Mouse (Mus musculus) neural tube, embryonic 10.5 days (tissue): ENCODE results near the gene Cgref1.

ENCODE experiments used
- DNase-seq: peaks from one replicate; pipeline ENCODE4 v3.0.0-alpha.2; 2017; ENCODE audit warnings: low spot score; ENCODE audit errors: extremely low spot score

Cgref1 gene

DNA sequence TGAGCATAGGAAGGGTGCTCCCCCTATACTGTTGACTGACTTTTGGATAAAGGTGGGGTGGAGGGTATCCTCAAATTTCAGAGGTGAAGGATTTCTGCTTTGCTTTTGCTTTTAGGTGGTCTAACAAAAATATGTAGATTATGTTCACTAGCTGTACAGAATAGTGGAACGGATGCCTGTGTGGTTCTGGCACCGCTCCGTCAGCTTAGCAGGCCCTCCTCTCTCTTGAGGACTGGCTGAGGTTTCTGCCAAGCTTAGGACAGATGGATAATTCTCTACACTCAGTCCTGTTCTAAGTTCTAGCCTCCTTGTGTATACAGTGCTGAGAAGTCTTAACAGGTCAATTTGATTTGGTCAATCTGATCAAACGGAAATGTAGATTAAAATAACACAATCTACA is 5.1 kb upstream of the Cgref1 start:
- no peak for DNase-seq

GRCm38 (mm10) chr5:30949654-30950326 is 4.4 kb upstream of the Cgref1 start:
- DNase-seq: peak; percentile 93

GRCm38 (mm10) chr5:30948620-30949019 is 3.2 kb upstream of the Cgref1 start:
- no peak for DNase-seq

GRCm38 (mm10) chr5:30944344-30944743 is 1.0 kb downstream of the Cgref1 start:
- no peak for DNase-seq

DNA sequence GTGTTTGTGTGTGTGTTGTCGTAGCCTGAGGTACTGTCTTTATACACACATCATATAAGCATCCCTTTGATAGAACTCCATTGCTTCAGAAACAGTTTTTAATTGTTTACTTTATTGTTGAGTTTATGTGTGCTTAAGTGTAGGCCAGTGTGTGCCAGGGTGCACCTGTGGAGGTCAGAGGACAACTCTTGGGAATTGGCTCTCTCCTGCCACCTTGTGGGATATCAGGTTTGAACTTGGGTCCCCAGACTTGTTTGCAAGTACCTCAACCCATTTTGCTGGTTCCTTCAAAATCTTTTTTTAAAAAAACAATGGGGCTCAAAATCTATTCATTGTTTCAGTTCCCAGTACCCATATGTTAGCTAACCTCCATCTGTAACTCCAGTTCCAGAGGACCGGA is 2.4 kb downstream of the Cgref1 start:
- no peak for DNase-seq

- DNase-seq: no peak
Measured at GRCm38 (mm10) chr5:30934725-30935461, 10.5 kb downstream of the Cgref1 start.

- no peak for DNase-seq
Measured at GRCm38 (mm10) chr5:30933705-30934104, 11.7 kb downstream of the Cgref1 start.

DNA sequence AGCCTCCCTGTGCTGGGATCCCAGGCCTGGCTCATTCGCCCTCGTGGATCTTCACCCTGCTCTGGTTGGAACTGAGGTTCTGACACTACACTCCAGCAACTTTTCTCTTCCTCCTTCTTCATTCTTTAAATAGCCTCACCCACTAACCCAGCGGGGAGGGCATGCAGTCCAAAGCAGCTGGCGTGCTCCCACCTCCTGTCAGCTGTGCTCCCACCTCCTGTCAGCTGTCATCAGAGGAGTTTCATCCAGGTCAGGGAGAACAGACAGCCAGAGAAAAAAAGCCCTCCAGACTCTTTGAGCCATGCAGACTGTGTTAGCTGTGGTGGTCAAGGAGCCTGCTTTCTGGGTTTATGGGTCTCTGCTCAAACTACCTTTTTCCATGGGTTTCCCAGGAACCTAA is 14.0 kb downstream of the Cgref1 start:
- DNase-seq: no peak

- no peak for DNase-seq
Measured at GRCm38 (mm10) chr5:30930846-30931245, 14.5 kb downstream of the Cgref1 start.

DNA sequence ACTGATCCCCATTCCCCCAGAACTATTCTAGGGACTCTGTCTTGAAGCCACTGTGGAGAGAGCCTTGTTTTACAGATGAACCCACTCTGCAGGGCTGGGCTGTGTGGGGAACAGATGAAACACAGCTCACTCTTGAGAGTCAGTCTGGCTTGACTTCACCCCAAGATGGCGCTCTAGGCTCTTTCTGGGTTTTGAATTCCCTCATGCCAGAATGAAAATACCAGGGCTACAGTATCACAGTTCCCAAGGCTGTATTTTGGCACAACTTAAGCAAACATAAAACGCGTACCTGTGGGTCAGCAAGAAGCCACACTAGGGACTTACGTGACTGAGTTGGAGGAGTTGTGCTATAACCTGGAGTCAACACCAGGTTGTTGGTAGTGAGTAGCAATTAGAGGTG is 15.3 kb downstream of the Cgref1 start:
- DNase-seq: peak; percentile 42

DNA sequence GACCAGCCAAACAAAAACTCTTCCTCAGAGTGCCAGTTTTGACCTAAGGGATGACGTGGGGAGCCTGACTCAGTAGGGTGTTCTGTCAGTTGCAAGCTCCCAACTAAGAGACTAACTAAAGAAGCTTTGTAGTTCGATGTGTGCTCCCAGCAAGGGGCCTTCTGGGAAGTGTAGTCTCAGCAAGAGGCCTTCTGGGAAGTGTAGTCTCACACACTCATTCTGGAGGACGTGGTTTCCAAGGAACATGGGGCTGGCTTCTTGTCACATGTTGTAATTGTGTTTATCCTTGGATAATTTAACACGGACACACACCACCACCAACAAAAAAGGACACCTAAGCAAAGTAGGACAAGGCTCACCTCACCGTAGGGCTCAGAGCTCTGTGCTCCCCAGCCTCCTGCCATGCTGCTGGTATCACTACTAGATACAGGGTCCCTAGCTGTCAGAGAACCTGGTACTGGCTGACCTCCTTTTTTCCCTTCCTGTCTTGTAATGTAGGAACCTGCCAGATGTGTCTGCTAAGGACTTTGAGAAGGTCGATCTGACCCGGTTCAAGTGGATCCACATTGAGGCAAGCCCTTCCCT is 17.4 kb downstream of the Cgref1 start:
- no peak for DNase-seq

DNA sequence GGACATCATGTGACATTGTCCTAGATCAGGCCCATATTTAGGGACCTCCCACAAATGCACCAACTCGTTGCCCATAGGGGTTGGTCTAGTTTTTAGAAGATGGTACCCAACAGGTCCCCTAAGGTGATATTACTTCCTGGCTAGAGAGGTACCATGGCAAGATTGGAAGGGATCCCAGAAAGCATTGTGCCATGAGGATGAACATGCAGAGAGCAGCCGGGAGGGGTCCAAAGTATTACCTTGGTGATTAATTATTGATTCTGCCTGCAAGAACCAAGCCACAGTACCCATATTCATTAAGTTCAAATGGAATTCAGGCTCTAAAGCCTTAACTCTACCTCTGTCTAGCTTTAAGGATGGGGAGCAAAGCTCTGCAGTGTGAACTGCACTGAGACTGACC is 19.3 kb downstream of the Cgref1 start:
- no peak for DNase-seq

DNA sequence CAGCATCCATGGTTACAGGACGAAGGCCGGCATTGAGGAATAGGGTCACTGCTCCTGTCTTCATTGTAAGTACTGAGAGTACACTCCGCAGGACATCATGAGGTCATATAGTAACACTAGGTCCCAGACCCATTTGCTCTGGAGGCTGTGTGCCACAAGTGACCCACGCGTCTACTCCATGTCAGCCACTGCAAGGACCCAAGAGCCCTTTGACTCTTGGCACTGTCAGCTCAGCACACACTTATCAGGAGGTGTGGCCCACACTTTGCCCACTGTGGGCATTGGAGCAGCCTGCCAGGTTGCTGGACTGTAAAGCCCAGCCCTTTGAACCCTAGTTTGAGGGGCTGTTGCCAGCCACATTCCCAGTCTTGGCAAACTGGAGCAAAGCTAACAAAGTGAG is 20.2 kb downstream of the Cgref1 start:
- no peak for DNase-seq

DNA sequence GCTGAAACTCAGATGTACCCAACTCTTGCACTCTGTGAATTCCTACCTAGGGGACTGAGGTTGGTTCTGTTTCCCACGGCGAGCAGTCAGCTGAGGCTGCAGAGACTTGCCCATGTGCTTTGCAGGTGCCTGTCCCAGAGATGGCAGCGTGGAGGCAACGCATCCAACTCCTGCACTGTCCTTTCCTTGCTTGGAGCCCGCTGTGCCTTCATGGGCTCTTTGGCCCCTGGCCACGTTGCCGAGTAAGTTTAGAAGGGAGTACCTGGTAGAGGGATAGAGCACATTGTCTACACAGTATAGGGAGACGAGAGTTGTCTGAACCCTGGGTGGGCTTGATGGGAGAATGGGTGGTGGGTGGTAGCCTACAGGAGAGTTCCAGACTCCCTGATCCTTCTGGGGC is 20.8 kb downstream of the Cgref1 start:
- no peak for DNase-seq

DNA sequence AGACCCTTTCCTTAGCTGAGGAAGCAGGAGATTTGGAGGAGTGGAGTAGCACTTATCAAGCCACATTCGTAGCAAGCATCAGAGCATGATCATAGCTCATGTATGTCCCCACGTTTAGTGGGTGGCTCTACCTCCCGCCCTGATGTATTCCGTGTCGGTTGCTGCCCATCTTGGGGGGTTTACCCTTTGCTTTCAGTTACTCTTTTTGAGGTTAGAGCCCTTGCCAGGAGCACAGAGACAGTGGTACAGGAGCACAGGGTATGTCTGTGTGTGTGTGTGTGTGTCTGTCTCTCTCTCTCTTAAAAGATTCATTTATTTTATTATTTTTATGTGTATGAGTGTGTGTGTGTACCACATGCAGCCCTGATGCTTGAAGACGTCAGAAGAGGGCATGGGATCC is 22.3 kb downstream of the Cgref1 start:
- no peak for DNase-seq

GRCm38 (mm10) chr5:30922581-30923041 is 22.8 kb downstream of the Cgref1 start:
- no peak for DNase-seq

DNA sequence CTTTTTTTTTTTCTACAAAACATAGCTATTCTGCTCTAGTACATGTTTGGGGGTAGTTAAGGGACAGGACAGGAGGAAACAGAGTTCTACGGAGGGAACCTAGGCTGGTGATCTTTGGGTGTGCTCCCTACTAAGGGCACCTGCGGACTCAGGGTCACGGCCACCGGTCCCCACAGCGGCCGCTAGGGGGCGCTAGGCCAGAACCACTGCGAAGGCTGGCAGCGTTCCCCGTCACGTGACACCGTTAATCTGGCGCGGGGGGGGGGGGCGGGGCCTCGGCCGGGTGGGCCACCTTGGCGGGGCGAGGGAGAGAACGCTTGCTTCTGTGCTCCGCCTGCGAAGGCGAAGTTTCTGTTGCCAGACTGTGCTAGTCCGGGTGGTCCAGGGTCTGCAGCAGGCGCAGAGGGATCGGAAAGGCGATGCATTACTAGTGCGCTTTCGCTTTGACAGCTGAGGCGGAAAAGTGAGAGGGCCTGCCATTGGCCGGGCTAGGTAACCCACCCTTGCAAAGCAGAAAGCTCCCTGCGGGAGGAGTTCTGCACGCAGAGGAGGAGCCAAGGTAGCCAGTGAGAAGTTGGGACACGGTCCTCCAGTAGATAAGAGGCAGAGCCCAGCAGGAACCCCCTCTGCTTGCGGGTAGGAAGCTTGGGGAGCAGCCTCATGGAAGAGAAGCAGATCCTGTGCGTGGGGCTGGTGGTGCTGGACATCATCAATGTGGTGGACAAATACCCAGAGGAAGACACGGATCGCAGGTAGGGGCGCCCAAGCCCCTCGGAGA is 23.9 kb downstream of the Cgref1 start, which contains the start of gene Khk:
TSS of gene Khk (plus strand) at position 176 of the 778 bp plus-strand sequence.
- peak; percentile 96 for DNase-seq

DNA sequence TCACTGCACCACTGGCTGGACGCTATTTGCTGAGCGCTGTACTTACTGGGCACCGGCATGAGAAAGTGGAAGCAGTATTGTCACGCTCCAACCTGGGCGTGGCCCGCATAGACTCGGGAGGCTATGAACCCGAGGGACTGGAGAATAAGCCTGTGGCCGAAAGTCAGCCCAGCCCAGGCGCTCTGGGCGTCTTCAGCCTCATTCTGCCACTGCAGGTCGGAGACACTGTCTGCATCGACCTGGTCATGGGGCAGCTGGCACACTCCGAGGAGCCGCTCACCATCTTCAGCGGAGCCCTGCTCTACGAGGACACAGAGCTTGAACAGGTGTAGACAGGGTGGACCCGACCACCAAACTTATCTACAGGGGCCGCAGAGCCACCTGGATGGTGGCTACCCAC is 24.8 kb downstream of the Cgref1 start:
- no peak for DNase-seq

DNA sequence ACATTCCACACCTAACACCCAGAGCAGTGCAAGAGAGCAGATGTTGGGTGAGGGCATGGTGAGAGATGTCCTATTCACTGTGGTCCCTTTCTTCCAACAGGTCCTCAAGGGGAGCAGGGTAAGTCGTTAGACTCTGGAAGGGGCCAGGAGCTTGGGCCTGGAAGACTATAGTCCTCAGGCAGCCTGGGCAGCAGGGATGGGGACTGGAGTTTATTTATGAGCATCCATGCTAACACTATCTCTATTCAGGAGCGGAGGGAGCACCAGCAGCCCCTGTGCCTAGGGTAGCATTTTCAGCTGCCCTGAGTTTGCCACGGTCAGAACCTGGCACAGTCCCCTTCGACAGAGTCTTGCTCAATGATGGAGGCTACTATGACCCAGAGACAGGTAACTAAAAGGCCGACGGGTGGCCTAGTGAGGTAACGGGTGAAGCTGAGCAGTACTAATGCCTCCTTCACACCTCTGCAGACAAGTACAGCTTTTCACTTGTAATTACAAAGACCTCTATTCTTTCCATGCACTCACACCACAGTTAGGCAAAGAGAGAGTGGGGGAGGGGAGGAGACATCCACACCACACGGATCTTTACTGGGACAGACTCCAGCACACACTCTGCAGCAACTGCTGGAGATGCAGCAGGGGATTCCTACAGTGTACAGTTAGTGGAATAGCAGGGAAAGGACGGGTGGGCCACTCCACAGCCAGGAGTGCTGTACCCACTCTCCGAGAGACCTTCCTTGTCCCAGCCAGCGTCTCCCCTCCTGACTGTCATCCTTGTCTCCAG is 25.4 kb downstream of the Cgref1 start:
- no peak for DNase-seq

DNA sequence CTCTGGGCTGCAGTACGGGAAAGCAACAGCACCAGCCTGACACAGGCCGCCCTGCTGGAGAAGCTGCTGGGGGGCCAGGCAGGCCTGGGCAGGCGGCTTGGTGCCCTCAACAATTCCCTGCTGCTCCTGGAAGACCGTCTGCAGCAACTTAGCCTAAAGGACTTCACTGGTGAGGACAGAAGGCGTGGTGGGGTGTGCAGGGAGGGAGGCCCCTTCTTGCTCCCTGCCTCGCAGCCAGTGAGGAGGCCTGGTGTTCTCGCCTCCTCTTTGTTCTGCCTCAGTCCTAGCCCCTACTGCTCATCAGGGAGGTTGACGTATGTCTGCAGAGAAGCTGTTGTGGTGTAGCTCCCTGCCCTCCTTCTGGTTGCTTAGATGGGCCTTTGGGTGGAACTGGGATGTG is 26.7 kb downstream of the Cgref1 start:
- no peak for DNase-seq
